Mouse (Mus musculus) spleen, adult 2 months (tissue): ENCODE results near the gene Zfp518a.

ENCODE experiments used
- CTCF ChIP-seq: fragments of 200-500 bp; IDR thresholded peaks from 2 replicates; pipeline ENCODE4 v1.5.1; 2011; ENCODE audit warnings: mild to moderate bottlenecking, inconsistent platforms; ENCODE audit not compliant: insufficient read depth, insufficient read length, insufficient replicate concordance; ENCODE audit errors: extremely low read depth
- POLR2A ChIP-seq: fragments of 200-500 bp; IDR thresholded peaks from 2 replicates; pipeline ENCODE4 v1.6.1; 2011; ENCODE audit warnings: low read depth, low read length, inconsistent platforms

DNA sequence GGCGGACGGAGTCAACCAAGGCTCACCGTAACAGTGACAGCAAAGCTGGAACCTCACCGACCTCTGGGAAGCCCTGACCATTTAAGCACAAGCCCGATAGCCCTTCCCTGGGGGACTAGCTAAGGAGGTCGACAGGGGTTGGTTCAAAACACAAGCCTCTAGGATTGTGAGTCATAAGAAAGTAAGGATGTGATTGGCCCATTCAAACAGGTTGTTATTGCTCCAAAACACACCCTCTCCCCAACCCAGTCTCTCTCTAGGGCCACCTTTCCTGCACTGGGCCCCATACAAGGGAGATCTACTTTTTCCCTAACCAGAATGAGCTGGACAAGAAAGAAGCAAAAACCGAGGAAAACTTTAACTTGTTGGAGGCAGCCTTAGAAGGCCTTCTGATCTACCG, 40.9 kb downstream of the Zfp518a start:
- TF ChIP-seq POLR2A, result no peak
- no peak for TF ChIP-seq CTCF
